Mouse (Mus musculus) cortical plate, adult 2 months (tissue): Measurements from ENCODE around the gene Mboat2. TPM values are rescaled to one million over a fixed set of nuclear protein-coding genes. Genes with fewer than 3 reads are reported as not detected.

Experiments
- H3K27ac ChIP-seq: fragments of 200-500 bp; 2 replicates; pipeline ENCODE4 v1.5.1; 2012; ENCODE audit warnings: low read length, control low read depth, inconsistent platforms; ENCODE audit not compliant: insufficient read depth
- H3K4me1 ChIP-seq: fragments of 200-500 bp; 2 replicates; pipeline ENCODE4 v1.6.1; 2011; ENCODE audit warnings: low read length; ENCODE audit not compliant: control insufficient read depth, insufficient read depth
- H3K4me3 ChIP-seq: fragments of 200-500 bp; 2 replicates; pipeline ENCODE4 v1.5.1; 2011; ENCODE audit warnings: mild to moderate bottlenecking, low read length, control low read depth; ENCODE audit not compliant: insufficient read depth
- CTCF ChIP-seq: fragments of 200-500 bp; IDR thresholded peaks from 2 replicates; pipeline ENCODE4 v1.5.1; 2011; ENCODE audit warnings: mild to moderate bottlenecking, control low read depth, low read length; ENCODE audit not compliant: insufficient read depth; ENCODE audit errors: extremely low read depth
- POLR2A ChIP-seq: fragments of 200-500 bp; IDR thresholded peaks from 2 replicates; pipeline ENCODE4 v1.6.1; 2011; ENCODE audit warnings: mild to moderate bottlenecking, low read length, control low read depth; ENCODE audit not compliant: insufficient read depth; ENCODE audit errors: extremely low read depth
- polyA plus RNA-seq: library from polyadenylated mRNA; depleted of rRNA; stranded (reverse); fragments of >200 nt; gene quantifications from 2 replicates; pipeline ENCODE4 v1.2.3, GENCODE M21; 2012; rRNA removed

Mboat2 gene
- polyA plus RNA-seq: 27.9 and 28.8 TPM in 2 replicates

GRCm38 (mm10) chr12:24830766-24831152, at the start of gene Mboat2:
TSS of gene Mboat2 (plus strand) at chr12:24830879.
- Histone ChIP-seq H3K27ac (peak within 1 kb of the TSS; percentile 91), H3K4me1 (peaks cover 6% of the 10 kb centered on the region), H3K4me3 (peak within 1 kb of the TSS; percentile 85)
- no peak for TF ChIP-seq POLR2A
- TF ChIP-seq CTCF: no peak

GRCm38 (mm10) chr12:24783735-24784134, 46.9 kb upstream of the Mboat2 start:
- no peak for TF ChIP-seq CTCF
- no peak for TF ChIP-seq POLR2A
- Histone ChIP-seq H3K4me3 (no peak overlapping the region), H3K27ac (no peak overlapping the region), H3K4me1 (no peaks in the 10 kb centered on the region)

- H3K4me3 ChIP-seq: no peak overlapping the region
- no peak overlapping the region for H3K27ac ChIP-seq
- TF ChIP-seq POLR2A (no peak), CTCF (no peak)
- H3K4me1 ChIP-seq: no peaks in the 10 kb centered on the region
Observed at GRCm38 (mm10) chr12:24785882-24786281, 44.8 kb upstream of the Mboat2 start.

- Histone ChIP-seq H3K4me1 (no peaks in the 10 kb centered on the region), H3K27ac (no peak overlapping the region), H3K4me3 (no peak overlapping the region)
- TF ChIP-seq POLR2A (no peak), CTCF (no peak)
Observed at GRCm38 (mm10) chr12:24786316-24786715, 44.4 kb upstream of the Mboat2 start.

- Histone ChIP-seq H3K4me3 (no peak overlapping the region), H3K4me1 (no peaks in the 10 kb centered on the region), H3K27ac (no peak overlapping the region)
- no peak for TF ChIP-seq POLR2A
- TF ChIP-seq CTCF: no peak
Observed at GRCm38 (mm10) chr12:24789659-24790058, 41.0 kb upstream of the Mboat2 start.

GRCm38 (mm10) chr12:24811230-24811629, 19.4 kb upstream of the Mboat2 start:
- Histone ChIP-seq H3K4me1 (no peaks in the 10 kb centered on the region), H3K4me3 (no peak overlapping the region), H3K27ac (no peak overlapping the region)
- TF ChIP-seq POLR2A (no peak), CTCF (no peak)

GRCm38 (mm10) chr12:24811906-24812305, 18.8 kb upstream of the Mboat2 start:
- Histone ChIP-seq H3K27ac (no peak overlapping the region), H3K4me3 (no peak overlapping the region), H3K4me1 (no peaks in the 10 kb centered on the region)
- TF ChIP-seq CTCF (no peak), POLR2A (no peak)

GRCm38 (mm10) chr12:24822831-24823230, 7.8 kb upstream of the Mboat2 start:
- no peak overlapping the region for H3K4me3 ChIP-seq
- H3K4me1 ChIP-seq: no peaks in the 10 kb centered on the region; the same call in 1 of the 2 replicates
- TF ChIP-seq CTCF (no peak), POLR2A (no peak)
- H3K27ac ChIP-seq: no peak overlapping the region

- no peak overlapping the region for H3K27ac ChIP-seq
- H3K4me3 ChIP-seq: no peak overlapping the region
- H3K4me1 ChIP-seq: no peaks in the 10 kb centered on the region; the same call in 1 of the 2 replicates
- TF ChIP-seq POLR2A (no peak), CTCF (no peak)
Observed at GRCm38 (mm10) chr12:24823636-24824354, 6.9 kb upstream of the Mboat2 start.

- H3K27ac ChIP-seq: peak overlapping the region; percentile 91; the same call in 1 of the 2 replicates
- H3K4me3 ChIP-seq: peak overlapping the region; percentile 85
- TF ChIP-seq CTCF (no peak), POLR2A (no peak)
- H3K4me1 ChIP-seq: peaks cover 6% of the 10 kb centered on the region
Observed at GRCm38 (mm10) chr12:24830086-24830485, 593 bp upstream of the Mboat2 start.
